Mouse (Mus musculus) bone marrow macrophage, adult 2 months (primary cell): Measurements from ENCODE around the gene Fads1.

Experiments used
- CTCF ChIP-seq: IDR thresholded peaks from 2 replicates; pipeline ENCODE4 v1.5.1; 2012; ENCODE audit warnings: low read depth, mild to moderate bottlenecking, low read length, moderate library complexity
- POLR2A ChIP-seq: IDR thresholded peaks from 2 replicates; pipeline ENCODE4 v1.6.1; 2012; ENCODE audit warnings: mild to moderate bottlenecking, low read depth, low read length, borderline replicate concordance

DNA sequence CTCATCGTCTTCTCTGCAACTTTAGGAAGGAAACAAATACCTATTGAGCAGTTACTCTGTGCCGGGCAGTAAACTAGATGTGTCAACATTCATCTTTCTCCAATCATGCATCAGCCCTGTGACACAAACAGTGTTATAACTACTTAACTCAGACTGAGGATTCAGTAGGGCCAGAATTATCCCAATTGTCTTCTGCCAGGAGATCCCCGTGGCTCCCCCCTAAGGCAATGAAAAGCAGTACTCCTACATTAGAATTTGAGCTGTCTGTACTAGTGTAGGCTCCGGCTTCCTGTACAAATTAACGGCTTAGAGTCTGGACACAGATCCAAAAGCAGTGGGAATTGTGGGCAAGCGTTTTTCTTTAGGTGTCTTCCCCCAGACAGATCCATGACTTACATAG is 22.4 kb downstream of the Fads1 start:
- no peak for TF ChIP-seq POLR2A
- no peak for TF ChIP-seq CTCF
